Mouse (Mus musculus) hindbrain, embryonic 13.5 days (tissue): ENCODE data around the gene Sdr42e1. TPM values are rescaled to one million over a fixed set of nuclear protein-coding genes. Genes with fewer than 3 reads are reported as not detected.

ENCODE experiments used
- polyA plus RNA-seq: library from polyadenylated mRNA; unstranded; fragments of >200 nt; fragmentation: Nextera tagmentation; extraction: Ambion mirVana; gene quantifications from 2 replicates; pipeline ENCODE4 v1.2.1, GENCODE M21; 2015

The Sdr42e1 gene
- polyA plus RNA-seq, 1 experiment from 2014 or later: 1.6 TPM

Other genes with a start within 250 kb of the Sdr42e1 start
- gene Plcg2, start 175.4 kb downstream of the Sdr42e1 start, polyA plus RNA-seq: 1.3 and 1.6 TPM in 2 replicates
- gene Hsd17b2, start 28.2 kb upstream of the Sdr42e1 start, polyA plus RNA-seq: not detected in 2 replicates
- 36.4 and 37.5 TPM in 2 replicates for gene Mphosph6, start 128.3 kb upstream of the Sdr42e1 start, polyA plus RNA-seq